ENCODE assay signal across 19 mouse cellular contexts in the genomic region with DNA sequence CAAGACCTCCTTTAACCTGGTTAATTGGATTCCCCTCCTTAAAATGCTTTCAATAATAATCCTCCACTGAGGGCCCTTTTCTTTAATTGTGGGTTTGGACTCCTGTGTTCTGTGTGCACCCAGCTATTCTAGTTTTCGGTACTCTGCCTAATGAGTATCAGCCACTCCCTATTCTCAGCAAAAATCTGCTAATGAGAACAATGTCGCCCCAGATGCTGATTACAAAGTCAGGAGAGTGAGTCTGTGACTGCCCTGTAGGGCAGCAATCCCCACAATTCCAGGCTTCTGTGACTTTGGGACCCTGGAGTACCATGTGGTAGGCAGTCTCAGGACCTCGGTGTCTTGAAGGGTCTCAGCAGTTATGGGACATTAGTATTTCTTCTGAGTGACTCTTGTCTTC.
A peak's percentile ranks its signal among the peaks of the same experiment; 100 is the strongest.
DNase-seq lines count a peak whose midpoint lies in the region; ATAC-seq and TF ChIP-seq lines count a peak whose summit lies in the region.
"Had no signal": no experiment of that assay in that cellular context is flagged by ENCODE, and none has a peak within 500 bp of the region (broad histone marks: within the 10 kb centered on the region; RNA-seq: fewer than 3 reads in every experiment).

No protein-coding gene starts in this region.

- WGBS in heart, embryonic 10.5 days: 71% methylated on average over 3 of the region's 3 CpGs
- WGBS in midbrain, embryonic 15.5 days: 22% methylated on average over 3 of the region's 3 CpGs
- WGBS in stomach, postnatal 0 days: 67% methylated on average over 3 of the region's 3 CpGs

- no peak overlapping the region for H3K4me3 ChIP-seq in heart, embryonic 10.5 days
- H3K4me3 ChIP-seq in midbrain, embryonic 15.5 days: no peak overlapping the region
- H3K4me3 ChIP-seq in stomach, postnatal 0 days (ENCODE audit: low read depth, low read length): no peak overlapping the region
- H3K4me3 ChIP-seq: embryonic facial prominence, embryonic 10.5 days; megakaryocyte, embryonic 14.5 days had no signal

- no peak for ATAC-seq in midbrain, embryonic 15.5 days (replicated peaks)
- no peak for ATAC-seq in stomach, postnatal 0 days (ENCODE audit: low FRiP score, low TSS enrichment)
- ATAC-seq: inflammation-experienced regulatory T-cells, adult 6 months had no signal

- no peak for TF ChIP-seq EP300 in stomach, postnatal 0 days (optimal IDR thresholded peaks at IDR 0.05)

- H3K27ac ChIP-seq in heart, embryonic 10.5 days: no peak overlapping the region
- peak overlapping the region; percentile 21; the same call in 1 of the 2 replicates for H3K27ac ChIP-seq in midbrain, embryonic 15.5 days
- no peak overlapping the region for H3K27ac ChIP-seq in stomach, postnatal 0 days (replicated peaks)
- H3K27ac ChIP-seq: embryonic facial prominence, embryonic 10.5 days; liver, embryonic 14.5 days had no signal

- TF ChIP-seq CTCF in stomach, postnatal 0 days (IDR thresholded peaks at IDR 0.05; ENCODE audit: low read depth): no peak

- no peak overlapping the region for H3K9ac ChIP-seq in midbrain, embryonic 15.5 days
- no peak overlapping the region for H3K9ac ChIP-seq in stomach, postnatal 0 days (ENCODE audit: low read length)
- H3K9ac ChIP-seq: liver, embryonic 14.5 days; lung, embryonic 14.5 days had no signal

- no peak overlapping the region for H3K4me2 ChIP-seq in midbrain, embryonic 15.5 days
- H3K4me2 ChIP-seq in stomach, postnatal 0 days (replicated peaks; ENCODE audit: low read depth): no peak overlapping the region
- H3K4me2 ChIP-seq: lung, embryonic 14.5 days had no signal

- no peaks in the 10 kb centered on the region for H3K9me3 ChIP-seq in heart, embryonic 10.5 days
- H3K9me3 ChIP-seq in midbrain, embryonic 15.5 days: no peaks in the 10 kb centered on the region
- H3K9me3 ChIP-seq in stomach, postnatal 0 days (ENCODE audit: control insufficient read depth, low read length): no peaks in the 10 kb centered on the region
- H3K9me3 ChIP-seq: embryonic facial prominence, embryonic 10.5 days had no signal

- H3K4me1 ChIP-seq in heart, embryonic 10.5 days: no peaks in the 10 kb centered on the region
- H3K4me1 ChIP-seq in midbrain, embryonic 15.5 days: peaks cover 7% of the 10 kb centered on the region
- no peaks in the 10 kb centered on the region for H3K4me1 ChIP-seq in stomach, postnatal 0 days (replicated peaks; ENCODE audit: control insufficient read depth, insufficient read depth)
- H3K4me1 ChIP-seq: megakaryocyte, embryonic 14.5 days had no signal

- H3K27me3 ChIP-seq in heart, embryonic 10.5 days (ENCODE audit: insufficient read depth, poor library complexity, severe bottlenecking): no peaks in the 10 kb centered on the region
- H3K27me3 ChIP-seq in midbrain, embryonic 15.5 days (replicated peaks): peaks cover 7% of the 10 kb centered on the region
- H3K27me3 ChIP-seq in stomach, postnatal 0 days (ENCODE audit: control insufficient read depth, insufficient read depth, low read length): no peaks in the 10 kb centered on the region
- H3K27me3 ChIP-seq: megakaryocyte, embryonic 14.5 days had no signal

- no peaks in the 10 kb centered on the region for H3K36me3 ChIP-seq in heart, embryonic 10.5 days
- no peaks in the 10 kb centered on the region for H3K36me3 ChIP-seq in midbrain, embryonic 15.5 days (replicated peaks)
- H3K36me3 ChIP-seq in stomach, postnatal 0 days (ENCODE audit: control insufficient read depth, insufficient read depth, low read length): no peaks in the 10 kb centered on the region
- H3K36me3 ChIP-seq: embryonic facial prominence, embryonic 10.5 days had no signal

- peak; percentile 82 for DNase-seq in heart, adult 11 months
- DNase-seq in heart, embryonic 10.5 days (ENCODE audit: low spot score): no peak
- DNase-seq in retina, postnatal 1 day: peak; percentile 44
- no peak for DNase-seq in retina, embryonic 14.5 days (ENCODE audit: low spot score)
- no peak for DNase-seq in stomach, postnatal 0 days (ENCODE audit: low spot score)
- no peak for DNase-seq in lung, postnatal 36 days
- DNase-seq: adrenal gland, postnatal 36 days; cerebellum, adult 11 months; cerebellum, adult 9-11 months; heart, postnatal 4 days; kidney, adult 18-20 months; layer of hippocampus, adult 9-11 months; lung, embryonic 14.5 days; right cerebral cortex, postnatal 14 days had no signal

Comparison
In these comparisons a context has a peak if more than half of its experiments do, and no peak if none do; other contexts are left out.
1. DNase-seq: peak in heart, adult 11 months (single experiment) and retina, postnatal 1 day (single experiment); none in heart, embryonic 10.5 days (single experiment), retina, embryonic 14.5 days (single experiment), stomach, postnatal 0 days (single experiment) and lung, postnatal 36 days (single experiment).